ENCODE assay signal across 23 mouse cellular contexts in the genomic region with DNA sequence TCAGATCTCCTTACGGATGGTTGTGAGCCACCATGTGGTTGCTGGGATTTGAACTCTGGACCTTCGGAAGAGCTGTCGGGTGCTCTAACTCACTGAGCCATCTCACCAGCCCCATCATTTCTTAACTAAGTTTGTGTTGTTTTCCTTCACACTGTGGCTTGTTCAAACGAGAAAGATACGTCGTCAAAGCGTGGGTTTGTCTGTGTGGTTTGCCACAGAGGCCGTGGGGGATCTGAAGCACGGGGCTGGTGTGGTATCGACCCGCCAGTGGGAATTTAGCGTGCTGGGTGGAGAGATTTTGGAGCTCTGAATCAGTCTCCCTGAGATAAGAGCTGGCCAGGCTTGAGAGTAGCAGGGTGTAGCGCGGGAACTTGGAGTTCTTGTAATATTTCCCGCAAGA. TPM values are rescaled to one million over a fixed set of nuclear protein-coding genes. Genes with fewer than 3 reads are reported as not detected.
DNase-seq lines count a peak whose midpoint lies in the region; ATAC-seq and TF ChIP-seq lines count a peak whose summit lies in the region.
"Had no signal": no experiment of that assay in that cellular context is flagged by ENCODE, and none has a peak within 500 bp of the region (broad histone marks: within the 10 kb centered on the region; RNA-seq: fewer than 3 reads in every experiment).

No protein-coding gene starts in this region.

- in situ Hi-C loops in ES-E14 (cut with MboI; ENCODE audit: low sequenced_read_pairs in 2 of 2, unreplicated experiment in 2 of 2), result no loop called here

- ATAC-seq in hindbrain, embryonic 13.5 days (ENCODE audit: low FRiP score), result no peak
- ATAC-seq: activated CD4-positive, CD25-positive, alpha-beta regulatory T cell, adult 4 months; CD4-positive, CD25-positive, alpha-beta regulatory T cell, adult 4 months; forebrain, embryonic 14.5 days; forebrain, postnatal 0 days had no signal

- H3K27ac ChIP-seq in ES-E14 (ENCODE audit: insufficient read depth, low read depth, low read length, poor library complexity, severe bottlenecking), result peak overlapping the region; percentile 41; the same call in 1 of the 2 replicates
- no peak overlapping the region for H3K27ac ChIP-seq in hindbrain, embryonic 13.5 days
- no peak overlapping the region for H3K27ac ChIP-seq in kidney, adult 2 months (ENCODE audit: insufficient read depth, low read depth, low read length)
- H3K27ac ChIP-seq: embryonic facial prominence, embryonic 10.5 days; embryonic facial prominence, embryonic 12.5 days; forebrain, embryonic 12.5 days had no signal

- peak; percentile 50 for DNase-seq in CD4-positive helper T cell, adult 2 months (ENCODE audit: low read depth, low spot score)
- DNase-seq in CD8-positive naive resting alpha-beta T cell, adult 2 months (ENCODE audit: low read depth in 2 of 2, low spot score in 2 of 2), result peak; percentile 15 to 45
- no peak for DNase-seq in ES-E14 (ENCODE audit: low read depth, low spot score)
- peak; percentile 35 for DNase-seq in induced T-regulatory cell, adult 2 months (ENCODE audit: low read depth)
- no peak for DNase-seq in urinary bladder, postnatal 36 days (ENCODE audit: low spot score in 2 of 2)
- no peak for DNase-seq in kidney, adult 2 months
- DNase-seq in thymus, postnatal 36 days, result no peak
- DNase-seq: adrenal gland, adult 8-10 months; adrenal gland, postnatal 14 days; adrenal gland, postnatal 36 days; cerebellum, adult 11-12 months; cerebellum, adult 2 months; cerebellum, adult 9-10 months; cerebellum, postnatal 10 days; cerebellum, postnatal 25 days; forebrain, postnatal 0 days had no signal

- peaks cover 3 to 15% of the 10 kb centered on the region in 2 experiments for H3K4me1 ChIP-seq in ES-E14 (ENCODE audit: control insufficient read depth in 2 of 2, insufficient read depth in 2 of 2, low read length in 2 of 2, poor library complexity in 1 of 2)
- H3K4me1 ChIP-seq in hindbrain, embryonic 13.5 days (replicated peaks), result no peaks in the 10 kb centered on the region
- H3K4me1 ChIP-seq in kidney, adult 2 months (ENCODE audit: control insufficient read depth, insufficient read depth, low read length), result no peaks in the 10 kb centered on the region
- H3K4me1 ChIP-seq: forebrain, embryonic 12.5 days had no signal

- no peak for TF ChIP-seq CTCF in kidney, adult 2 months (conservative IDR thresholded peaks at IDR 0.05; ENCODE audit: insufficient read depth, insufficient read length, low read depth, low read length)

- 92% methylated on average over 15 of the region's 15 CpGs for WGBS in hindbrain, embryonic 13.5 days
- WGBS in kidney, adult 2 months, result 87% methylated on average over 15 of the region's 15 CpGs

- peak overlapping the region; percentile 69; the same call in 1 of the 2 replicates for H3K9ac ChIP-seq in ES-E14 (ENCODE audit: insufficient read depth, low read depth, low read length, poor library complexity, severe bottlenecking)
- no peak overlapping the region for H3K9ac ChIP-seq in hindbrain, embryonic 13.5 days
- H3K9ac ChIP-seq: embryonic facial prominence, embryonic 12.5 days; forebrain, embryonic 12.5 days; forebrain, postnatal 0 days had no signal

- TF ChIP-seq POLR2A in kidney, adult 2 months (IDR thresholded peaks at IDR 0.05; ENCODE audit: low read depth, low read length), result no peak

- no peaks in the 10 kb centered on the region for H3K27me3 ChIP-seq in hindbrain, embryonic 13.5 days
- H3K27me3 ChIP-seq in kidney, adult 2 months (replicated peaks; ENCODE audit: control insufficient read depth, insufficient read depth, low read length), result no peaks in the 10 kb centered on the region
- H3K27me3 ChIP-seq: embryonic facial prominence, embryonic 12.5 days; forebrain, embryonic 12.5 days had no signal

- H3K4me3 ChIP-seq in ES-E14 (ENCODE audit: insufficient read depth in 1 of 2, low read depth in 1 of 2, low read length in 2 of 2, poor library complexity in 1 of 2, severe bottlenecking in 1 of 2), result peak overlapping the region in 1 of 2 experiments; percentile 55; a peak in 2 of 4 replicates
- H3K4me3 ChIP-seq in hindbrain, embryonic 13.5 days, result no peak overlapping the region
- H3K4me3 ChIP-seq in kidney, adult 2 months (ENCODE audit: insufficient read depth, low read depth, low read length), result no peak overlapping the region
- H3K4me3 ChIP-seq: embryonic facial prominence, embryonic 10.5 days; embryonic facial prominence, embryonic 12.5 days; forebrain, embryonic 12.5 days had no signal

- H3K36me3 ChIP-seq in ES-E14 (ENCODE audit: control insufficient read depth, insufficient read depth, low read length, poor library complexity, severe bottlenecking), result no peaks in the 10 kb centered on the region
- peaks cover 4% of the 10 kb centered on the region for H3K36me3 ChIP-seq in hindbrain, embryonic 13.5 days
- no peaks in the 10 kb centered on the region for H3K36me3 ChIP-seq in kidney, adult 2 months (ENCODE audit: control insufficient read depth, insufficient read depth, low read length)
- H3K36me3 ChIP-seq: embryonic facial prominence, embryonic 10.5 days; embryonic facial prominence, embryonic 12.5 days; forebrain, embryonic 12.5 days had no signal

- H3K4me2 ChIP-seq in hindbrain, embryonic 13.5 days, result no peak overlapping the region
- H3K4me2 ChIP-seq: embryonic facial prominence, embryonic 12.5 days; forebrain, embryonic 12.5 days had no signal

- no peaks in the 10 kb centered on the region for H3K9me3 ChIP-seq in ES-E14 (ENCODE audit: control insufficient read depth, insufficient read depth, low read depth, low read length)
- H3K9me3 ChIP-seq in hindbrain, embryonic 13.5 days, result no peaks in the 10 kb centered on the region
- H3K9me3 ChIP-seq: embryonic facial prominence, embryonic 10.5 days; embryonic facial prominence, embryonic 12.5 days; forebrain, embryonic 12.5 days had no signal

TF ChIP-seq in ES-E14, 5 proteins besides CTCF, POLR2A, EP300 and RAD21:
- TF ChIP-seq HCFC1 (IDR thresholded peaks at IDR 0.05; ENCODE audit: borderline replicate concordance, insufficient read depth, low read length), result no peak
- TF ChIP-seq ZNF384 (IDR thresholded peaks at IDR 0.05; ENCODE audit: low read depth, low read length), result no peak
- no peak for TF ChIP-seq CHD2 (IDR thresholded peaks at IDR 0.05; ENCODE audit: low read depth, low read length)
- no peak for TF ChIP-seq MAFK (IDR thresholded peaks at IDR 0.05; ENCODE audit: insufficient read depth, low read depth, low read length)
- TF ChIP-seq ZC3H11A (IDR thresholded peaks at IDR 0.05; ENCODE audit: borderline replicate concordance, low read depth, low read length), result no peak
TF ChIP-seq in ES-E14: peak in this region for 0.

RNA-seq across cellular contexts. Expression of a gene that starts 25.3 kb away (rescaled TPM):
- total RNA-seq in ES-E14 (2012; rRNA removed), result 6.7 and 8.2 TPM in 2 replicates
- polyA plus RNA-seq in hindbrain, embryonic 13.5 days (2015; fragmentation: Nextera tagmentation; extraction: Ambion mirVana), result 17.8 and 18.0 TPM in 2 replicates
- 6.5 and 10.0 TPM in 2 replicates for polyA plus RNA-seq in kidney, adult 2 months (2012; rRNA removed)

RNA-seq across cellular contexts. Expression of a gene that starts 30.5 kb away (rescaled TPM):
- 36.4 and 53.2 TPM in 2 replicates for total RNA-seq in ES-E14 (2012; rRNA removed)
- 2.5 and 3.1 TPM in 2 replicates for polyA plus RNA-seq in hindbrain, embryonic 13.5 days (2015; fragmentation: Nextera tagmentation; extraction: Ambion mirVana)
- 36.6 and 39.4 TPM in 2 replicates for polyA plus RNA-seq in kidney, adult 2 months (2012; rRNA removed)

RNA-seq across cellular contexts. Expression of a gene that starts 57.2 kb away (rescaled TPM):
- total RNA-seq in ES-E14 (2012; rRNA removed), result 6.6 and 10.3 TPM in 2 replicates
- polyA plus RNA-seq in hindbrain, embryonic 13.5 days (2015; fragmentation: Nextera tagmentation; extraction: Ambion mirVana), result 4.6 and 5.9 TPM in 2 replicates
- polyA plus RNA-seq in kidney, adult 2 months (2012; rRNA removed), result 14.8 and 16.8 TPM in 2 replicates
- polyA plus RNA-seq: activated CD4-positive, CD25-positive, alpha-beta regulatory T cell, adult 4 months; CD4-positive, CD25-positive, alpha-beta regulatory T cell, adult 4 months had no signal

RNA-seq across cellular contexts. Expression of a gene that starts 58.8 kb away (rescaled TPM):
- 44.1 and 74.5 TPM in 2 replicates for total RNA-seq in ES-E14 (2012; rRNA removed)
- 1.1 and 1.2 TPM in 2 replicates for polyA plus RNA-seq in hindbrain, embryonic 13.5 days (2015; fragmentation: Nextera tagmentation; extraction: Ambion mirVana)
- polyA plus RNA-seq in kidney, adult 2 months (2012; rRNA removed), result 4.4 and 6.9 TPM in 2 replicates

RNA-seq across cellular contexts. Expression of a gene that starts 58.9 kb away (rescaled TPM):
- total RNA-seq in ES-E14 (2012; rRNA removed), result 43.0 and 60.0 TPM in 2 replicates
- polyA plus RNA-seq in hindbrain, embryonic 13.5 days (2015; fragmentation: Nextera tagmentation; extraction: Ambion mirVana), result 133 and 148 TPM in 2 replicates
- polyA plus RNA-seq in kidney, adult 2 months (2012; rRNA removed), result 145 and 183 TPM in 2 replicates

Comparison
In these comparisons a context has a peak if more than half of its experiments do, and no peak if none do; other contexts are left out.
1. DNase-seq: peak in CD4-positive helper T cell, adult 2 months (single experiment), CD8-positive naive resting alpha-beta T cell, adult 2 months (2 of 2) and induced T-regulatory cell, adult 2 months (single experiment); none in ES-E14 (single experiment), urinary bladder, postnatal 36 days (0 of 2), kidney, adult 2 months (single experiment) and thymus, postnatal 36 days (0 of 2).